Mouse (Mus musculus) heart, embryonic 16.5 days (tissue): ENCODE results near the gene Ints6. TPM values are rescaled to one million over a fixed set of nuclear protein-coding genes. Genes with fewer than 3 reads are reported as not detected.
A peak's percentile ranks its signal among the peaks of the same experiment; 100 is the strongest.
"Not testable (repeated sequence)": the region's sequence is repeated elsewhere in the genome, so short reads cannot be mapped to it uniquely, and the experiment has no call there.

ENCODE experiments used
- ATAC-seq: fragments of 200-750 bp; cut with Nextera tagmentation; replicated peaks from 2 replicates; pipeline ENCODE4 v1.8.0; 2017; ENCODE audit warnings: moderate number of reproducible peaks; ENCODE audit not compliant: insufficient read depth, low FRiP score; ENCODE audit errors: extremely low read depth
- H3K27ac ChIP-seq: fragments of 300-500 bp; sonication (generic); 2 replicates; pipeline ENCODE4 v1.5.1; 2014; ENCODE audit warnings: mild to moderate bottlenecking, low read length, control low read depth, moderate library complexity
- H3K27me3 ChIP-seq: fragments of 300-500 bp; sonication (generic); 2 replicates; pipeline ENCODE4 v1.6.1; 2014; ENCODE audit warnings: low read length, mixed read lengths; ENCODE audit not compliant: control insufficient read depth, insufficient read depth
- H3K36me3 ChIP-seq: fragments of 300-500 bp; sonication (generic); 2 replicates; pipeline ENCODE4 v1.6.1; 2014; ENCODE audit not compliant: control insufficient read depth, insufficient read depth
- H3K4me1 ChIP-seq: fragments of 300-500 bp; sonication (generic); 2 replicates; pipeline ENCODE4 v1.6.1; 2014; ENCODE audit warnings: low read length, mixed read lengths; ENCODE audit not compliant: control insufficient read depth, insufficient read depth
- H3K4me2 ChIP-seq: fragments of 300-500 bp; sonication (generic); 2 replicates; pipeline ENCODE4 v1.6.1; 2014; ENCODE audit warnings: low read depth, mild to moderate bottlenecking, control low read depth, low read length
- H3K4me3 ChIP-seq: fragments of 300-500 bp; sonication (generic); 2 replicates; pipeline ENCODE4 v1.5.1; 2014; ENCODE audit warnings: mild to moderate bottlenecking, control low read depth, low read length
- H3K9ac ChIP-seq: fragments of 300-500 bp; sonication (generic); 2 replicates; pipeline ENCODE4 v1.6.1; 2014; ENCODE audit warnings: low read length, control low read depth
- H3K9me3 ChIP-seq: fragments of 300-500 bp; sonication (generic); replicated peaks from 2 replicates; pipeline ENCODE4 v1.6.1; 2016; ENCODE audit warnings: low read length; ENCODE audit not compliant: control insufficient read depth
- WGBS: fragments of 180-500 bp; shearing (Covaris S2); extraction: QIAGEN DNeasy Blood & Tissue Kit; methylation state at CpG from one replicate; pipeline ENCODE4 v1.1.7; 2014; 5-methylcytosine and 5-hydroxymethylcytosine counted together
- polyA plus RNA-seq: library from polyadenylated mRNA; unstranded; fragments of >200 nt; fragmentation: Nextera tagmentation; extraction: Ambion mirVana; gene quantifications from 2 replicates; pipeline ENCODE4 v1.2.1, GENCODE M21; 2015

Gene Ints6
- polyA plus RNA-seq, 1 experiment from 2014 or later = 15.6 TPM

- H3K9me3 ChIP-seq = no peaks in the 10 kb centered on the region
- H3K4me3 ChIP-seq = no peak overlapping the region
- H3K4me2 ChIP-seq = no peak overlapping the region
- no peak for ATAC-seq
- 78% methylated on average over 6 of the region's 6 CpGs for WGBS
- H3K36me3 ChIP-seq = no peaks in the 10 kb centered on the region
- no peaks in the 10 kb centered on the region for H3K4me1 ChIP-seq
- no peak overlapping the region for H3K9ac ChIP-seq
- H3K27ac ChIP-seq = no peak overlapping the region
- H3K27me3 ChIP-seq = no peaks in the 10 kb centered on the region
These were observed 112.6 kb downstream of the Ints6 start for GRCm38 (mm10) chr14:62648405-62648804.

- H3K4me3 ChIP-seq, H3K36me3 ChIP-seq, H3K4me1 ChIP-seq, H3K9ac ChIP-seq, H3K9me3 ChIP-seq, H3K4me2 ChIP-seq, H3K27me3 ChIP-seq: not testable (repeated sequence)
- ATAC-seq = peak; percentile 41; the same call in 1 of the 2 replicates
- WGBS = 68% methylated on average over 6 of the region's 7 CpGs
- H3K27ac ChIP-seq = 0 out of 2 replicates have a peak overlapping the region, but pooled peaks have one; percentile 3
These were observed 118.6 kb downstream of the Ints6 start for GRCm38 (mm10) chr14:62642368-62642767.

GRCm38 (mm10) chr14:62640396-62640795 is 120.6 kb downstream of the Ints6 start:
- H3K36me3 ChIP-seq = no peaks in the 10 kb centered on the region
- H3K9ac ChIP-seq = no peak overlapping the region
- no peaks in the 10 kb centered on the region for H3K27me3 ChIP-seq
- 50% methylated on average over 4 of the region's 4 CpGs for WGBS
- H3K4me2 ChIP-seq = no peak overlapping the region
- no peak overlapping the region for H3K4me3 ChIP-seq
- H3K4me1 ChIP-seq = no peaks in the 10 kb centered on the region
- H3K27ac ChIP-seq = no peak overlapping the region
- no peaks in the 10 kb centered on the region for H3K9me3 ChIP-seq
- no peak for ATAC-seq

- no peak for ATAC-seq
- H3K27me3 ChIP-seq = no peaks in the 10 kb centered on the region
- no peak overlapping the region for H3K27ac ChIP-seq
- no peak overlapping the region for H3K9ac ChIP-seq
- no peak overlapping the region for H3K4me3 ChIP-seq
- WGBS = 78% methylated on average over 5 of the region's 5 CpGs
- no peaks in the 10 kb centered on the region for H3K36me3 ChIP-seq
- no peak overlapping the region for H3K4me2 ChIP-seq
- H3K4me1 ChIP-seq = no peaks in the 10 kb centered on the region
- H3K9me3 ChIP-seq = no peaks in the 10 kb centered on the region
These were observed 121.4 kb downstream of the Ints6 start for GRCm38 (mm10) chr14:62639551-62639950.

- no peak overlapping the region for H3K27ac ChIP-seq
- no peaks in the 10 kb centered on the region for H3K4me1 ChIP-seq
- no peak overlapping the region for H3K4me2 ChIP-seq
- no peaks in the 10 kb centered on the region for H3K36me3 ChIP-seq
- 0 out of 2 replicates have a peak, but pooled peaks have one; percentile 32 for ATAC-seq
- no peak overlapping the region for H3K4me3 ChIP-seq
- no peaks in the 10 kb centered on the region for H3K27me3 ChIP-seq
- no peak overlapping the region for H3K9ac ChIP-seq
- H3K9me3 ChIP-seq = no peaks in the 10 kb centered on the region
- 44% methylated on average over 6 of the region's 6 CpGs for WGBS
These were observed 121.9 kb downstream of the Ints6 start for GRCm38 (mm10) chr14:62639111-62639510.

GRCm38 (mm10) chr14:62638345-62638702 is 122.6 kb downstream of the Ints6 start:
- Histone ChIP-seq H3K27ac (no peak overlapping the region), H3K4me1 (no peaks in the 10 kb centered on the region), H3K9me3 (no peaks in the 10 kb centered on the region), H3K4me3 (no peak overlapping the region), H3K4me2 (no peak overlapping the region), H3K36me3 (no peaks in the 10 kb centered on the region), H3K9ac (no peak overlapping the region), H3K27me3 (no peaks in the 10 kb centered on the region)
- 62% methylated on average over 6 of the region's 6 CpGs for WGBS
- ATAC-seq = no peak

GRCm38 (mm10) chr14:62637436-62638344 is 123.3 kb downstream of the Ints6 start:
- no peak overlapping the region for H3K9ac ChIP-seq

GRCm38 (mm10) chr14:62627951-62628350 is 133.0 kb downstream of the Ints6 start:
- Histone ChIP-seq H3K27ac (no peak overlapping the region), H3K4me3 (no peak overlapping the region), H3K4me2 (no peak overlapping the region), H3K27me3 (no peaks in the 10 kb centered on the region), H3K4me1 (no peaks in the 10 kb centered on the region), H3K9me3 (0 out of 2 replicates have a peak, but pooled peaks cover 2% of the 10 kb centered on the region), H3K36me3 (no peaks in the 10 kb centered on the region), H3K9ac (no peak overlapping the region)
- no peak for ATAC-seq
- WGBS = 85% methylated on average over 5 of the region's 5 CpGs

More at GRCm38 (mm10) chr14:62637436-62638344, 123.3 kb downstream of the Ints6 start:
- Histone ChIP-seq H3K4me2 (no peak overlapping the region), H3K4me3 (no peak overlapping the region), H3K27ac (no peak overlapping the region), H3K36me3 (no peaks in the 10 kb centered on the region), H3K4me1 (no peaks in the 10 kb centered on the region), H3K27me3 (no peaks in the 10 kb centered on the region), H3K9me3 (no peaks in the 10 kb centered on the region)
- 27% methylated on average over 9 of the region's 9 CpGs for WGBS
- ATAC-seq = no peak
